Mouse (Mus musculus) frontal cortex, postnatal 25 days (tissue): Measurements from ENCODE around the gene Itpr2.

Experiments
- DNase-seq, 2 experiments: peaks; one replicate each; pipeline ENCODE4 v3.0.0; 2022; ENCODE audit warnings: low spot score in 2 of 2

Itpr2 gene

GRCm38 (mm10) chr6:146309335-146309734, 192.7 kb downstream of the Itpr2 start:
- DNase-seq = no peak

DNA sequence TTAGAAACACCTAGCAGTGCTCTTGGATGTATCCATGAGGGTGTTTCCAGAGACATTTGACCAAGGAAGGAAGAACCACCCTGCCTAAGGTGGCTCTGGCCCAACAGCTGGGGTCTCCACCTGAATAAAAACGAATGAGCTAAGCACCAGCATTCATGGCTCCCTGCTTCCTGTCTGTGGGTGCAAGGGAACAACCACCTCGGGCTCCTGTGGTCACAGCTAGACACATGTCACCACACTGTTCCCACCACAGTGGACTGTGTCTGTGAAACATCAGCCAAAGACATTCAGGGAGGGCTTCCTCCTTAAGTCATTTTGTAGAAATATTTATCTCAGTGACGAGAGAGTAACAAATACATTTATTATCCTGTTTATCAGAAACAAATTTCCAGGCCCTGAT, 196.0 kb downstream of the Itpr2 start:
- no peak for DNase-seq

- DNase-seq = no peak
These were observed 197.9 kb downstream of the Itpr2 start for GRCm38 (mm10) chr6:146304088-146304487.

DNA sequence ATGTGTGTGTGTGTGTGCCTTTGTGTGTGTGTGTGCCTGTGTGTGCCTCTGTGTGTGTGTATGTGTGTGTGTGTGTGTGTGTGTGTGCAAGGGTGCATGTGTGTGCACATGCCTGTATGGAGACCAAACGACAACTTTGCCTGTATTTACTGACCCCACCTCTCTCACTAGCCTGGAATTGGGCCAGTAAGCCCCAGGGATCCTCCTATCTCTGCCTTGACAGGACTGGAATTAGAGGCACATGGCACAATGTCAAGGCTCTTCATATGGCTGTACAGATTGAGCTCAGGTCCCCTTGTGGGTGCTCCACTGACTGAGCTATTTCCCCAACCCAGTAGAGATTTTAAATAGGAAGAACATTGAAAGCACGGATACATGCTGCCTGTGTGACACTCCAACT, 198.7 kb downstream of the Itpr2 start:
- no peak for DNase-seq

DNA sequence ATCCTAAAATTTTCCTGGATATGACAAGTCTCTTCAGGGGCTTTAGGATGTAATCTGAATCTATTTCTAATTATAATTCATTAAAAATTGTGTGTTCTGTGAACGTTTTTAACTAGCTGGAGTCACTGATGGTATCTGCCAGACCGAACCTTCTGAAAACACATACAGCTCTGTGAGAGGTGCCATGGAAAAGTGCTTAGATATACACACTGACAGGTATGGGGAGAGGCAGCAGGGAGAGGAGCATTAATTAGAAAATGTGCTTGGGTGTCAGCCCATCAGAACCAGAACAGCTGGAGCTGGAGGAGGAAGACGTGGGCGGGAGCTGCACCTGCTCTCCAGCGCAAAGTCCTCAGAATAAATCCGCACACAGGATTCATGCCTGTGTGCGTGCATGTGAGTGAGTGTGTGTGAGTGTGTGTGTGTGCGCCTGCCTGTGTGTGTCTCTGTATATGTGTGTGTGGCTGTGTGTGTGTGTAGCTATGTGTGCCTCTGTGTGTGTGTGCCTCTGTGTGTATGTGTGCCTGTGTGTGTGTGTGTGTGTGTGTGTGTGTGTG, 199.4 kb downstream of the Itpr2 start:
- no peak for DNase-seq

- no peak for DNase-seq
These were observed 199.9 kb downstream of the Itpr2 start for GRCm38 (mm10) chr6:146302101-146302500.

GRCm38 (mm10) chr6:146300961-146301360, 201.1 kb downstream of the Itpr2 start:
- DNase-seq = no peak

DNA sequence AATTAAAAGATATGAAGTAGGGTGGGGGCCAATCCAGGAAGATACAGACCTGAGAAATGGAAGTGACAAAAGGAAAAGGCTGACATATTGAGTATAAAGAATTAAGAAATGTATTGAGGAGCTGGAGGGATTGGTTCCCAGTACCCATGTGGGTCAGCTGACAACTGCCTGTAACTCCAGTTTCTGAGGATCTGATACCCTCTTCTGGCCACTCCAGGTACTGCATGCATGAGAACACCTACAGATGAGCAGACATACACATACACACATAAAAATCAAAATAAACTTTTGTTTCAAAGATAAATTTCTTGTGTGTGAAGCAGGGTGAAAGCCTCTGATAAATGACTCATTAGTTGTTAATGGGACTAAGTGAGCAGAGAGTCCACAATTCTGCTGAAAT, 203.3 kb downstream of the Itpr2 start:
- no peak for DNase-seq

DNA sequence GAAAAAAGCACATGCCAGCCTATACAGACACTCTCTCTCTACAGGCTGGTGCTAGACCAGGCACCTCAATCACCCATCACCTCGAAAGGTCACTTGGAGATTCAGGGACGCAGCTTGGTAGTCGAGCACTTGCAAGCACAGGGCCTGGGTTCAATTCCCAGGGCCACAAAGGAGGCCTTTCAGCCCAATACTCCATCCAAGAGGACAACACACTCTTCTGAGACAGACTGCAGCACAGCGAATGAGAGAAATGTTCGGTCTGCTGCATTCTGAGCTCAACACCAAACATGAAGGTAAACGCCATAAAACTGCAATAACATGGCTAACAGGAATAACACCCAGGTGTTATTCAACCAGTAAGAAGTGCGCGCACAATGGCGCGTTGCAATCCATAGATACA, 211.0 kb downstream of the Itpr2 start:
- DNase-seq = no peak

DNA sequence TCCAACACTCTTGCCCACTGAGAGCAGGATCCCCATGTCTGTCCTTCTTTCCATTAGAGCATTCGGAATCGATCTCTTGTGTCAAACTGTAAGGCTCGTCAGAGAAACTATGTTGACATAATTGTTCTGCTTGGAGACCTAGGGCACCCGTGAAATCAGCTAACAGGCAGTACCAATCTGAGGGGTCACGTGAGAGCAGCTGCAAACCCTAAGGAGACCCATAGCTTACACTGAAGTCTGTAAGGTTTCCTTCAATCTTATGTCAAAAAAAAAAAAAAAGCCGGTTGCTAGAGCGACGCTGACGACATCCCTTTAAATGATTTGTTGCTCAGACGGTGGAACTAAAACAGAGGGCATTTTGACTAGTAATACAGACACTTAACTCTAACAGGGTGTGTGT, 212.2 kb downstream of the Itpr2 start:
- DNase-seq = no peak

- no peak for DNase-seq
These were observed 213.8 kb downstream of the Itpr2 start for GRCm38 (mm10) chr6:146288266-146288665.

GRCm38 (mm10) chr6:146284921-146285565, 217.0 kb downstream of the Itpr2 start:
- DNase-seq = no peak

DNA sequence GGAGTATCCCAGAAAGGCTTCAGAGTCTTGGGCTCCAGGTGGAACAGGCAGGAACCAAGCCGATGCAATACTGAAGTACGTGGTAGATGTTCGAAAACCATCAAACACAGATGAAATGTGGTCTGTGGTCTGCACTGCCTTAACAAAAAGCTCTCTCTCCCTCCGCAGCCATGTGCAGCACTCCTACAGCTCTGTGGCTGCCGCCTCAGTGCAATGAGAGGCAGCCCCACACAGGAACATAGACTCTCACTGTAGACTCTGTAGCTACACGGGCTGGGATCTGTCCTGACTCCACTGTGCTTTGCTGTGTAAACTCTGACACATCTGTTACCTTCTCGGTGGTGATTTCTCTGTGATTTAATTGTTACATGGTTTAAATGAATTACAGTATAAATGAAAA, 218.0 kb downstream of the Itpr2 start:
- no peak for DNase-seq

GRCm38 (mm10) chr6:146282061-146282659, 219.9 kb downstream of the Itpr2 start:
- DNase-seq = peak; percentile 37 to 61

DNA sequence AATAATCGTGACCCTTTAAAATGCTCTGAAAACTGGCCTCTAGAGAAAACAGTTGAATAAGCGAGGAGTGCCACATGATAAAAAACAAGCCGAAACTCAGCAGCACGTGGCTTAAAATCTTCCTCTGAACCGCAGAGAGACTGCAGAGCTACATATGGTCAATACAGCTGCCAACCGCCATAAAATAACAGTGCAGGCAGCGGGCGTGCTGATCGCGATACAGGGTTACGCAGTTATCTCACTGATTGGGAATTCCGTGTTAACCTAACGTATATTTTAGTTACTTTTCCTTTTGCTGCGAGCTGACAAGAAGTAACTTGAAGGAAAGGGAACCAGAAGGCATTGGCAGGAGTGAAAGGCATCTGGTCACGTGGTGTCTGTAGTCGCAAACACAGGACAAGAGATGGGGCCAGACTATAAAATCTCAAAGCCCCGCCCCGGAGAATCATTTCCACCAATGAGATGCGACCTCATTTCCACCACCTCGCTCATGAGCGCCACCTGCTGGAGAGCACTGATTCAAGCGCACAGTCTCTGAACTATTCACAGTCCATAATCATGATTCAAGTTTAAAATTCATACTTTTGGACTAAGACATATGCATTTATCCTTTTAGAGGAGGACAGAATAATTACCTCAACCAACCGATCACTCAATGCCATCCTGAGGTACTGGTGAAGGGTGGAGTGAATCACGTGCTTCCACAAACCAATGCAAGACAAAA, 220.7 kb downstream of the Itpr2 start:
- peak; percentile 32 to 43 for DNase-seq

DNA sequence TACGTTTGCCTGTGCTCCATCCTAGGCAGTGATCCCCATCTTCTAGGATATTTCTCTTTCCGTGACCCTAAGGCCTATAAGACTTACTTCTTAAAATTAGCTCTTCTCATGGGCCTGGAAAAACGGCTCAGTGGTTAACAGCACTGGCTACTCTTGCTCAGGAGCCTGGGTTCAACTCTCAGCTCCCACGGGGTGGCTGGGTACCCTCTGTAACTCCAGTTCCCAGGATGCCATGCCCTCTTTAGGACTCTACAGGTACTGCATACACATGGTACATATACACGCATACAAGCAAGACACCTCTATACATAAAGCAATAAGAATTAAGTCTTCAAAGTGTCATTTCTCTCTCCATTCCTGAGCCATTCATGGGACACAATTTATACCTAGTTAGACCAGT, 228.8 kb downstream of the Itpr2 start:
- DNase-seq = no peak

DNA sequence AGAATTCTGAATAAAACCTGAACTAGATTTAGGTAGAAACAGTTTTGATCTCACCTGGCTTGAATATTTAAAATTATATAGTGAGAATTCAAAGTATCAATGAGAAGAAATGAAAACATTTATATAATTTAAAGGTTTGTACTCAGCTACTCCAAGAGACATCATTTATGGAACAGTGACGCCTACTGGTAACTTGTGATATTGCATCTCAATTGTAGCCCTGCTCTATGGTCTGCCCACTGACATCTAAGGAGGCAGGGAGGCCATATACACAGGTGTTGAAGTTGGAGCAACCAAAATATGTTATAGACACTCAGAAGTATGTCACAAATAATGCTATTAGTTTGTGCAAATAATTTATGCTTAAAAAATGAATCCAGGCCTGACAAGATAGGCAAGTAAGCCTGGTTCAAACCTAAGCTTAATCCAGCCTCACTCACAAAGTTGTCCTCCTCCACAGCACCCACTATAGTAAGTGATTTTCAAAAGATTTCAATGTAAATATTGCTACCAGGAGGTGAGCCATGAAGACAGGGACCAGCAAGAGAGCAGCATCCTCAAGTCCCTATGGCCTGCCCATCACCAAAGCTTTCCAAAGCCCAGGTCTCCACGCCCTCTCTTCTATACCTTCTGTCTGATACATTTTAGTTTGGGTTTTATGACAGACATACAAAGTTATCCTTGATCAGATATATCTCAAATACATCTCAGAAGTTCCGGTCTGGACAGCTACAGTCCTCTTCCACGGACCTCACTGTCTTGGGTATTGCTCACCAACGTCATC, 229.6 kb downstream of the Itpr2 start:
- DNase-seq = no peak

DNA sequence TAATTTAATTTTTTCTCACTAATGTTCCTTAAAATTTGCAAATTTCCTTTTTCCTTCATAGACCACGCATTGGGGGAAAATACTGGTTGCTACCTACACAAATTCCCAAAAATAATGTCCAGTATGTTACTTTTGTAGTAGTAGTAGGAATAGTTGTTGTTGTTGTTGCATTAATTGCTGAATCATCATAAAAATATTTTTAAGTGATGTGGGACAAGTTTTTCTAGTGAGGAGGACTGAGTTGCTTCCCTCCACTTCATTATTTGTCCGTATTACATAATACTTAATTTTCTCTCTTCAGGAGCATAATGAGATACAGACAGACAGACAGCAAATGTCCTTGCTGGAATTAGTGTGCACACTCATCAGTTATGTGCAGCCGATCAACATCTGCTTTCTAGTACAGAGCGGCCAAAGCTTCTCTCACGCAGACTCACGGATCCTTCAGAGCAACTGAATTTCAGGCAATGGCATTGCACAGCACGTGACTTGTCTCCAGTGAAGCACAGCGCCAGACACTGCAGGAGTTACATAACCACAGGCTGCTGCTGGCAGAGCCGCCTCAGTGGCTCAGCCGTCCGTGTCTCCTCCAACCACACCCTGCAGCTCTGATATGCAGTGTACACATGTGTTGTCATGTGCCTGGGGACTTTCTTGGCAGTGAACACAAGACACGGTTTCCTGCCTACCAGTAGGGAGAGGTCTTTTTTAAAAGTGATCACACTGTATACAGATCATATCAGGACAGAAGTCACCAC, 231.1 kb downstream of the Itpr2 start:
- DNase-seq = peak; percentile 27 to 52

DNA sequence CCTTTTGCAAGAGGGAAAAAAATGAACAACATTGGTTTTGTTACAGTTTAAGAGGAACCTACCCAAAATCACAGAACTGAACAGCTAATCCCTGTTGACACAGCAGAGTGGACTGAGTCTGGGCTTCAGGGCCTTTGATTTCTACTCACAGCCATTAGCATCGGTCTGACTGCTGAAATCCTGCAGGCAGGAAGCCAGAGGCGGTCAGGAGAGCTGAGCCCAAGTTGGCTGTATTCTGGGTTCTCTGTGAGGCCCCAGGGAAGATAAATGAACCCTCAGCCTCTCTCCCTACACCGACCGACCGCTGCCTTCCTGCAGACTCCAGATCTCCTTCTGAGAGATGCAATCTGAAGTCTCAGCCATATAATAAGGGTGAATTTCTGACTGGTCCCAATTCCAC, 231.9 kb downstream of the Itpr2 start:
- DNase-seq = no peak

DNA sequence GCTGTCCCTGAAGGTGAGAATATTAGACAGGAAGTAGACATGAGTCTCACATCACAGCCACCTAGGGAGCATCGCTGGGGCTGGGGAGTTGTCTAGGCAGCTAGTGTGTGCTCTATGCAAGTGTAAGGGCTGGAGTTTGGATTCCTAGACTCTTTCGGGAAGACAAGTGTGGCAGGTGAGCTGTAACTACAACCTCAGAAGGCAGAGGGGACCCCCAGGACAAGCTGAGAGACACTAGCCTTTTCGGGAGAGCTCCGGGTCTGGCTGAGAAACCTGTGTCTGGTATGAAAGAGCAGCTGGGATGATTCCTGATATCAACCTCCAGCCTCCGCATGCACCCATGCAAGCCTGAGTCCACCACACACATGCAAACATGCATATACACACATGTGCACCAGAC, 232.7 kb downstream of the Itpr2 start:
- DNase-seq = no peak

GRCm38 (mm10) chr6:146260674-146261376, 241.2 kb downstream of the Itpr2 start:
- no peak for DNase-seq
